Mouse (Mus musculus): Measurements from ENCODE around the gene Srprb. TPM values are rescaled to one million over a fixed set of nuclear protein-coding genes. Genes with fewer than 3 reads are reported as not detected.

Gene Srprb
- total RNA-seq (2015), result 10.8 and 12.1 TPM in 2 replicates
- total RNA-seq (2017), result 10.8 and 13.2 TPM in 2 replicates

- ATAC-seq (ENCODE audit: poor library complexity, severe bottlenecking), result peak; percentile 99
Measured at GRCm38 (mm10) chr9:103201561-103202260, at the start of gene Srprb. Srprb (minus strand) TSS chr9:103202137.

DNA sequence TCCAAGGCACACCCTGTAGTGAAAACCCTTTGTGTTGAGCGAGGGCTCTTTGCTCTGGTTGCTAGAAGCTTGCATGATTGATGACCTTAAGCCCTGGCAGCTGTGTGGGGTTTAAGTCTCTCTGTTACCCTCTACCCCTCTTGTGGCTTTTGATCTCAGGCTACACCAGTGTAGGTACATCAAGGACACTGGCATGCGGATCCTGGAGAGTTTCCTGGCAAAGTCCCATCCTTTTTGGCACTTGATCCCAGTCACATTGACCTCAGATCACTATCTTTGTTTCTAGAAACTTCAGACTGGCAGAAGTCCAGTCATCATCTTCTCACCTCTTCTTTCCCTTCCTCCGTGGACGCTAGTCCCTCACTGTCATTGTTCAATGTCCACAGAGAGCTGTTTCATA lies 46.7 kb upstream of the Srprb start:
- no peak for ATAC-seq (ENCODE audit: poor library complexity, severe bottlenecking)

GRCm38 (mm10) chr9:103246526-103247168 lies 44.7 kb upstream of the Srprb start:
- ATAC-seq (ENCODE audit: poor library complexity, severe bottlenecking), result no peak

- ATAC-seq (ENCODE audit: poor library complexity, severe bottlenecking), result no peak
Measured at GRCm38 (mm10) chr9:103243640-103244039, 41.7 kb upstream of the Srprb start.

DNA sequence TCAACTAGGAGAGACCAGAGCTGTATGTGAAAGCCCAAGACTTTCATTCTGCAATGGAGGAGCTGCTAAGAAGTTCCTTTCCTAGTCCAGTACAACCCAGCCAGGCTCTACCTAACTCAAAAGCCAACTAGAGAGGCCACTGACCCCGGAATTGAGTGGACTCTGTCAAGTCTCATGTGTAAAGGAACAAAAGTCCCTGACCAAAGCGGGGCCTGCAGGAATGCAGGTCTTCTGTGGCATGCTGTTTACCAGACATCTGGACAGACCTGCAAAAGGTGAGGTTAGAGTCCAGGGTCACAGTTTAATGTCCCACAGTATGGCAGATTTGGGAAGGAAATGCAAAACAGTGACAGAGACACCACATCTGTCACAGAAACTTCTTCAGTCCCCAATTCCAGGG lies 39.3 kb upstream of the Srprb start:
- no peak for ATAC-seq (ENCODE audit: poor library complexity, severe bottlenecking)

DNA sequence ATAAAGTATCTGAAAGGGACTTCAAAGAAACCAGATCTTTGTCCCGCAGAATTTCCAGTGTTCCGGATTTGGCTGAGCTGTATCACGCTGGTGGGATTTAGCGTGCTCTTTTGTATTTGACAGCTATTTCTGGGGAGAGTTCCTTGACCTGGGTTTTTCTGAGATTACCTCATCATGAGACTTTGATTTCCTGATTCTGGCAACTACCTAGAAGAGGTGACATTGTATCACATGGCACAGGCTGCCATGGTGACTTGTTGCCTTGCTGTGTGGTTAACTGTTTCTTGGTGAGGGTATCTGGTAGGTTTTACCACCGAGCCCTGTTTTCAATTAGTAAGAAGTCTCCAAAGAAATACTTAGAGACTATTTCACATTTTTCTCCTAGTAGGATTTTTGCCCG lies 37.5 kb upstream of the Srprb start:
- no peak for ATAC-seq (ENCODE audit: poor library complexity, severe bottlenecking)

DNA sequence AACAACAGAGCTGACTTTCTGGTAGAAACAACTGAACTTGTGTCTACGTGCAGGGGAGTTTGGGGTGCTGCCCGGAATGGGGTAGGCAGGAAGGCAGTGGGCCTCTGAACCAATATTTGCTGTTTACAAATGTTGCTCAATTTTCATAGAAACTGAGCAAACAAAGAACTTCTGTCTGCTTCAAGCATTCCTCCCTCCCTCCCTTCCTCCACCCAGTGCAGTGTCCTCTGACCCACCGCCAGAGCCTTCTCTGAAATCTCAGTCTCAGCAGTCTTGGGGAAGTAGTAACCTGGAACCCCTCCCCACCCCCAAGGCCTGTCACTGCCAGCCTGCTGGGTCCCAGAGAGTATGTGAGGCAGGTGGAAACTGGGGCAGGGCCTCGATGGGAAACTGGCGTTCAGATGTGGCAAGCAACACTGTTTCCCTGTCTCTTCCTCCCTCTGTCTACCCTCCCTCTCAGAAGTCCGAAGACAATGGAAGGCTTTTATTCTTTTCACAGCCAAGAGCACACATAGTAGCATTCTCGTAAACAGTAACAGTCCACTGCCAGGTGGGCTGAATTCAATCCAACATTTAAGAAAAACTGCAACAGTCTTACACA lies 32.7 kb upstream of the Srprb start:
- peak; percentile 43 for ATAC-seq (ENCODE audit: poor library complexity, severe bottlenecking)

DNA sequence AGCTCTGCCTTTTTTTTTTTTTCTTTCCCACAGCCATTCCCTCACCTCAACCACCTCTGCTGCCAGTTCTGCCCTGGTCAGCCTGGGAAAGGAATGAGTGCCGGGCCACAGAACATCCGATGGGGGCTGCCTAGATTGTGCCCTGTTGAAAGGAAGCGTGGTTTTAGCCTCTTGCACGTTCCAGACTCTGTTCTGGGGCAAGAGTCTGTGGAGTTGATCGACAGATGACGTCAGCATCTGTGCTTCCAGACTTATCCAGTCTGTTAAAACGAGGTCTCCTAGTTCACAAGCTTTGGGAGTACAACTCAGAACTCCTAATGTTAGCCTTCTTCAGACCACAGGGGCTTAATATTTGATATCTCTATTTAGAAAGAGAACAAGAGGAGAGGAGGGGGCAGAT lies 32.1 kb upstream of the Srprb start:
- ATAC-seq (ENCODE audit: poor library complexity, severe bottlenecking), result no peak

DNA sequence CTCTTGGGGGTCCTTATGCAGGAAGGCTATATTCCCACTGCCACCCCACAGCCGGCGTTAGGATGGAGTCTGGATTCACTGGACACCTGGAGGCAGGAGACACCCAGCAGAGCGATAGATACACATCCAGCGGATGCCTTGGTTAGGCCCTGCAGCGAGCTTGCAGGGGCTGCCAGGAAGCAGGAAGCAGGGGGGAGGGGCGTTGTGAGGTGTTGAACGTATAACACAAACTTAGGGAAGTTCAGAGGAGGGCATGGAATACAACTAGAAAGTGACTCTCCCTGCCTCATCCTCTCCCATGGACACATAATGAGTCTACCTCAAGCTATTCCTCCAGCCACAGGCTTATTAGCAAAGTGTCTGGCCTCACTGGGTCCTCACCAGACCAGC lies 31.1 kb upstream of the Srprb start:
- ATAC-seq (ENCODE audit: poor library complexity, severe bottlenecking), result no peak

DNA sequence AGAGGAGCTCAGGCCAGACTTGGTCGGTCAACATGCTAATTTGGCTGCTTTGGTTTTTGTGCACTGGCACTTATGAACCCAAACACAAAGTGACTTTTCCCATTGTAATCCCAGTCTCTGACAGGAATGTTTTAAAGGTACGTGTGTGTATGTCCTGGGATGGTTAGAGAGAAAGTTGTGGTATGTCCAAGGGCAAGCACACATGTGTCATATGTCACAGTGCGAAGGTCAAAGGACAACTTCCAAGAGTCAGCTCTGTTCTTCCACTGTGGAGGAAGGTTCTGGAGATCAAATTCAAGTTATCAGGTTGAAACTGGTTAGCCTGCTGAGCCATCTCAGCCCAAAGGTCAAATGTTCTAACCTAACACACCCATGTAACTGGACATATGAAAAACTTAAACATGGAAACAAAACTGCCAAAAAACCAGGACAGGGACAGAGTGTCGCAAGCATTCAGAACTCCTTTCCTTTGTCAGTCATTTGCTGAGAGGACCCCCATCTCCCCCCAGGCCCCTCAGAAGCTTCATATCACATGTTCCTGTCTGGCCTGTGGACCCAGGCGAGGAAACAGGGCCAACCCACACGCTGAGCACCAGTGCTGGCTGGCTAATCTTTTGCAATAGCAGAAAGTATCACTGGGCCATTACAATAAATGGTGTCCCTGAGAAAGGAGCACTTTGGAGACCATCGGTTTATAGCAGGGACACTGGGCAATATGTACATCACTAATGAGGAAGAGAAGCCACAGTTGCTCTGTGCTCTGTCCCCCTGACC lies 30.5 kb upstream of the Srprb start:
- ATAC-seq (ENCODE audit: poor library complexity, severe bottlenecking), result no peak

GRCm38 (mm10) chr9:103230151-103230951 lies 28.4 kb upstream of the Srprb start, which contains the start of the genes Gm20425 and Trf:
Gm20425 (minus strand) TSS chr9:103230307.
Trf (minus strand) TSS chr9:103230444.
- peak; percentile 78 for ATAC-seq (ENCODE audit: poor library complexity, severe bottlenecking)

- ATAC-seq (ENCODE audit: poor library complexity, severe bottlenecking), result no peak
Measured at GRCm38 (mm10) chr9:103229037-103229867, 27.3 kb upstream of the Srprb start.

GRCm38 (mm10) chr9:103228370-103229003 lies 26.6 kb upstream of the Srprb start:
- ATAC-seq (ENCODE audit: poor library complexity, severe bottlenecking), result no peak

DNA sequence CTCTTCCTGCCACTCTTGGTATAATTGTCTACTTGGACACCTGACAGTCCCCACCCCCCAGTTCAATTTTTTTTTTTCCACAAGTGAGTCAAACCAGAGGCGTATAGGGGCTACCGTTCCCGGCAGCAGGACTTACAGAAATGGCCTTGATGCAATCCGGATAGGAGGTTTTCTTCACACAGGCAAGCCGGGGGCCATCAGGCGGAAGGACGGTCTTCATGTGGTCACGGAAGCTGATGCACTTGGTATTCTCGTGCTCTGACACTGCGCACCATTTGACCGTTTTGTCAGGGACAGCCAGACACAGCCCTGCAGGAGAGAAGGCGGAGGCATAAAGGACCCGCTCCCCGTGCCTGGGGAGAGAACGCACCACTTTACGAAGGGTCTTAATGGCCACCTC lies 25.8 kb upstream of the Srprb start:
- ATAC-seq (ENCODE audit: poor library complexity, severe bottlenecking), result no peak

DNA sequence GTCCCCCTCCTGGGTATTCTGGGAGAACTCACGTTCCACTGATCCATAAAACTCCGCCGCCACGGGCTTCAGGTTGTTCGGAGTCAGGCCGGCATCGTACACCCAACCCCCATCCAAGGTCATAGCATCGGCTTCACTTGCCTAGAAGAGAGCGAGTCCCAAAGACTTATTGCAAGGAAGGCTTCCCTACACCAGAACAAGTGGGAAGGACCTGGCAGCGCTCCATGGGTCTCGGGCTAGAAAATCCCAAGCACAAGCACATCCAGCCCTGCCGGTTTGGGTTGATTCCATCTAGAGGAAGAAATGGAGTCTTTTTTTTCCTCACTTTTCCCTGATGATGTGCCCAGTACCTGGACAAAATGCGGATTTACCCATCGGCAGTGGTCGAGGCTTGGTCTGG lies 24.9 kb upstream of the Srprb start:
- no peak for ATAC-seq (ENCODE audit: poor library complexity, severe bottlenecking)

DNA sequence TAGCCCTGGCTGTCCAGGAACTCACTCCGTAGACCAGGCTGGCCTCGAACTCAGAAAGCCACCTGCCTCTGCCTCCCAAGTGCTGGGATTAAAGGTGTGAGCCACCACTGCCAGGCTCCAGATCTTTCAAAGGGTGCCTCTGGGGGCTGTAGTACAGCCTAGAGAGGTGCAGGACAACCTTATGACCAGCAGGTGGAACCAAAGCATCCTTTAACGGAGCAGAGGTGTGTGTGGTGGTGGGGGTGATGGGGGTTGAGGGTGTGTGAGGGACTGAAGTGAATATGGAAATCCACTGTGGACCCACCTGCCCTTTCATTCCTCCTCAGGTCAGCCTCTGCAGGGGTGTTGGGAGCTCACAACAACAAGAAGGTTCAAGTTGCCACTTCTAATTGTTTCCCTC lies 23.5 kb upstream of the Srprb start:
- ATAC-seq (ENCODE audit: poor library complexity, severe bottlenecking), result peak; percentile 48

DNA sequence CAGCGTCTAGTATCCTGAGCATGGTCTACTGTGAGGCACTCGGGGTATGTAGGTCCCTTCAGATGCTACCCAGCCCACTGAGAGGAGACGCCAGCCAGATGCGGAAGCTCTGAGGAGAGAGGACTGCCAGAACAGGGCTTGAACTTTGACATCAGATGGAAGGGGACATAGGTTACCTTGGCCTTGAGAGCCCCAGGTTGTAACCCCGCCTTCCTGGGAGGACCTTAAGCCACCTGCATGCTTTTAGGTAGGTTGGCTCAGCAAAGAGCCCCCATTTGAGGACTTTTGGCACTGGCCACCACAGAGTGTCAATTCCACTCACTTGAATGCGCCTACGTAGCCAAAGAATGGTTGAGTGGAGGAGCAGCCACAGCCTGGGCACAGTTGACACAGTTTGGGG lies 22.8 kb upstream of the Srprb start:
- ATAC-seq (ENCODE audit: poor library complexity, severe bottlenecking), result no peak

DNA sequence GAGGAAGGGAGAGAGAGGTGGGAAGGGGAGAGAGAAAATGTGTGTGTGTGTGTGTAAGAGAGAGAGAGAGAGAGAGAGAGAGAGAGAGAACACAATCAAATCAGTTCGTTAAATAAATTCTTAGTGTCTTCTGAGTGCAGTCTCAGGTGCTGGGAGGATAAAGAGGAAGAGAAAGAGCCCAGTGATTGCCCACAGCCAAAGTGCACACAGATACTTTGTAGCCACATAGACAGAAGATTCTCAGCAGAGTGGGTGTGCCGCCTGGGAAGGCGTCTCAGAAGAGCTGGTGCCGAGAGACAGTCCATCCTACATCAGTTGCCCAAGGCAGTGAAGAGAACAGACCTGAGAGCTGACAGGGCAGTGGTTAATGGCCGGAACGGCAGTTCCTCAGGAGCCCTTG lies 12.3 kb upstream of the Srprb start:
- ATAC-seq (ENCODE audit: poor library complexity, severe bottlenecking), result peak; percentile 30; the same call in 1 of the 2 replicates

DNA sequence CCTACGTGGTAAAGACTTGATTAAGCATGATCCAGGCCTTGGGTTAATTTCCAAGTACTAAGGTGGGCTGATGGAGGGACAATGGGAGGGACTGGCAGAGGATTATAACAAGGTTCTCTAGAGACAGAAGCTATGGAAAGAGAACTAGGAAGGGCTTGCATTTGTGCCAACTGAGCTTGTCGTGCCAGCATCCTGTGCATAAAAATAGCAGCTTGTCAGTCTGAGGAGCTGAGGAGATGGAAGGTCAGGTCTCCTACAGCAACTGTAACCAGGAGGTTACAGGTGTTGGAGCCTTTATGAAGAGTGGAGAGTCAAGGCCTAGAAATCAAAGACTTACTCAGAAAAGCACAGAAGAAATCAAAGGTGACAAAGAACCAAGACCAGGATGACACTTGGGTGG lies 11.7 kb upstream of the Srprb start:
- no peak for ATAC-seq (ENCODE audit: poor library complexity, severe bottlenecking)

All from megakaryocyte, adult 5-6 weeks (primary cell).